Mouse (Mus musculus) left cerebral cortex, adult 11 months (tissue): Measurements from ENCODE around the gene B4galt2.
A peak's percentile ranks its signal among the peaks of the same experiment; 100 is the strongest.

Experiments
- DNase-seq: peaks from one replicate; pipeline ENCODE4 v3.0.0; 2022; ENCODE audit warnings: low spot score

The B4galt2 gene

GRCm38 (mm10) chr4:117834845-117835530 lies 48.3 kb downstream of the B4galt2 start:
- no peak for DNase-seq

DNA sequence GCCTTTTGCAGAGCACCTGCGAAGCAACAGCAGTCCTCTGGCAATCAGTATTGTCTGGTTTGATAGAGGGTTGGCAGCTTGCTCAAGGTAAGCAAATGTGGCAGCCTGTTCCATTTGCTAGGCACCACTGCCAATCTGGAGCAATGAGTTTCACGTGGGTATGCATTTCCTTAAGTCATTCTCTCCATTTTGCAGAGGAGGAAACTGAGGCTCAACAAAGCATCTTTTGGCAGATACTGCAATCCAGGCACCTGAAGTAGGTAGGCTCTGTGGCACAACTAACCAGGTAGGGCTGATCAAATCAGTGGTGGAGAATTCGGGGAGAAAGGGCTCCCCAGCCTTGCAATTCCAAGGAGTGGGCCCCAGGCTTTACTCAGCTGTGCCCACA lies 48.8 kb downstream of the B4galt2 start, which contains the start of gene Slc6a9:
Slc6a9 (plus strand) TSS at position 50 of the 388 bp plus-strand sequence.
- no peak for DNase-seq

DNA sequence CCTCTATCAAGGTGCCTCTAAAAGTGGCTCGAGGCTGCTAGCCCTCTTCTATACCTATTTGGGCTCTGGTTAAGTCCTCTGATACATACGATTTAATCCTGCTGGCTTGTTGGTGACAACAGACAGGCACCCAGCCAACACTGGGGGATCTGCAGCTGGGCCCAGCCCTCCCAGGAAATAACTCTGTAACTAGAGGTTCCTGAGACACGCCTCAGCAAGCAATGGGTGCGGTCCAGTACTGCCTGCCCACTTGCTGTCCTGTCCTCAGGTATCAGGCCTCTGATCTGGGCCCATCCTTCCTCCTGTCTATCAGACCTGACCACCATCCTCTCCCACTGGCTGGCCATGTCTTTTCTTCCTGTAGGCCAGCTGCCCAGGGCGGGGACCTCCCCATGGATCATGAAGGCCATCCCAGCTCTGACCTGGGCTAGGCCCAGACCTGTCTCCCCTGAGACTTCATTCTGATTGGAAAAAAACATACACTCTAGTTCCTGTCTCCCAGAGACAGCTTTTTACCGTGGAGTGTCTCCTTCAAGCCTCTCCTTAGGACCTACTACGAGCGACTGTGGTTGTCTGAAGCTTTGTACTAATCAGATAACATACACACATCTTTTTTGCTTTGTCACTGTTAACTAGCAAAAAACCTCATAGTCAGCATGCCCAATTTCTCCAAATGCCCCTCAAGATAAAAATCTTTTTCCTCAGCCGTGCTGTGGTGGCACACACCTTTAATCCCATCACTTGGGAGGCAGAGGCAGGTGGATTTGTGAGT lies 51.2 kb downstream of the B4galt2 start:
- DNase-seq, result no peak

- no peak for DNase-seq
Observed at GRCm38 (mm10) chr4:117831499-117831898, 51.8 kb downstream of the B4galt2 start.

DNA sequence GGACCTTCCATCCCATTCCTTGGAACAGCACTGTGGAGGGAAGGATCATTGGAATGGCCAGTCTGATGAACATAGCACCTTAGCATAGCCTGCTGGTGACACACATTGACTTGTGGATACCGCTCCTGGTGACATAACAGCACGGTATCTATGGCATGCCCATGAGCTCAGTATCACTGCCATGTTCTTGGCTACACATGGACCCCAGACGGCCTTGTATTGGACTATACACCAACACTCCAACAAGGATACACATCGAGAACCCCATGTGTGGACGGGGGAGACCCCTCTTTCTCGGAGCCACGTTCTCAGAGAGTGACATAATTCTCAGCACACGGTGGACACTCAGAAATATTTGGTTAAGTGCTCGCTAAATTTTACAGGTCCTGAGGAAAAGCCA lies 52.5 kb downstream of the B4galt2 start:
- no peak for DNase-seq

DNA sequence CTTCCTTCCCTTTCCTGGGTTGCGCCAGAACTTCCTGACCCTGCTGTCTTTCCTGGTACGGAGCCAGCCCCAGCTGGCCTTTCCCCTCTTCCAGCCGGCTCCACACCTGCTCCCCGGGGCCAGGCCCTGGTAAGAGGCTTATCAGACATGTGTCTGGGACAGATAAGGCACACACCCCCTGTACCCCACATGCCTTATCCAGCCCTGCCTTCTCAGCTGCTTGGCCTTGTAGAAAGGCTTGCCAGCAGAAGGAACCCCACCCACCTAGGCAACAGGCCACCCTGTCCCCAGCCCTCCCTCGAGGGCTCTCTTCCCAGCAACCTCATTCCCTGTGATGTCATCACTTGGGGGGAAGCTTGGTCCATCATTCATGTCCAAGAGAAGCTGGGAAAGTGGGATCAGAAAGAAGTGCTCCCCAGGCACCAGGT lies 53.1 kb downstream of the B4galt2 start:
- no peak for DNase-seq

DNA sequence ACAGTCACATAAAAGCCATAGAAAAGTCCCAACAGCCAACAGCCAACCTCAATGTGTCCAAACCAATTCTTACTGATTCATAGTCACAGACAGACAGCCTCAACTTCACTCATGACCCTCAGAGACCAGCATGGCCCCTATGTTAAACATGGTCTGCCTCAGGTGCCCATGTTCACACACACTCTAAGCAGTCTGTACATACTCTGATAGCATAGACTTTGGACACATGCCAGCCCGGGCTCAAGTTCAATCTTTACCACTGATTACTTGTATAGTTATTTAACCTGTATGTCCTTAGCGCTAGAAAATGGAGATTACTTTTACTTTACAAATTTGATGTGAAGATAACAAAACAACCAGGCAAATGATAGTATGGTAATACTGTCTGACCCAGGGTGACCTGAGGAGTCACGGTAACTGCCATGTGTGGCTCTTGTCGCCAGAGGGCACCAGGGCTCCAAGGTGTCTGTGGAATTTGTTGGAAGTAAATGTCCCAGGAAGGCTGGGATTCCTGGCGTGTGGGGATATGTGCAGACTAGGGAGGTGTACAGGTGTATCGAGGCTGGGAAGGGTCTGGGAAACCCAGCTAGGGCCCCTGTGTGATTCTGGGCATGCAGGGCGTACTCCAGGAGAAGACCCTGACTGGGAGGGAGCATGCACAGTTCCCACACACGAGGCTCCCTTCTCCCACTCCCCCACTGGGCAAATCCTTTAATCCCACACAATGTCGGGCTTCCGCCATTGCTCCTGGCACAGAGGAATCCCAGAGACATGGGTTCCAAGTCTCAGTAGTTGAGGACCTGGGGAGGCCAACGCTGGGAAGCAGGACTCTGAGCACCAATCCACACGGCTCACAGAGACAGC lies 53.8 kb downstream of the B4galt2 start:
- peak; percentile 49 for DNase-seq

DNA sequence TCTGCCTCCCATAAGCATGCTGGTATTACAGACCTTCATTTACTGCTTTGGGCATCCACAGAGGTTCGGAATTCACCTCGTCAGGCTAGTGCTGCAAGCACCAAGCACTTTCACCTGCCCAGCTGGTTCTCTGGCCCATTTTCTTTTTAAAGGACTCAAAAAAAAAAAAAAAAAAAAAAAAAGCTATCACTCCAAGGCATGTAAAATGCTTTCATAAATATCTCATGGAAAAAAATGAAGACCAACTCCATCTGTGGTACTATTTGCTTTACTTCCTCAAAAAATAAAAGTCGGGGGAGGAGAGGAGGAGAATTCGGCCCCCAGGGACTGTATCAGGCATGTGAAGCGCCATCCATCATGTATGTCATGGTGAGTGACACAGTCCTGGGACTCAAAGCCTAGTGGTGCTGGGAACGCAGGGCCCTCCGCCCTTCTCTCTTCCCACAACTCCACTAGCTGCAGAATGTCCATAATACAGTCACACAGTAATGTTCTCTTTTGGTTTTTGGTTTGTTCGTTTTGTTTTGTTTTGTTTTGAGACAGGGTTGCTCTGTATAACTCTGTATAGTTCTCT lies 54.6 kb downstream of the B4galt2 start:
- DNase-seq, result no peak
